Mouse (Mus musculus): ENCODE data around the gene BC035044.
"Not testable (repeated sequence)": the region's sequence is repeated elsewhere in the genome, so short reads cannot be mapped to it uniquely, and the experiment has no call there.

BC035044 gene

GRCm38 (mm10) chr6:128890948-128891355 is at the start of gene BC035044:
BC035044 (minus strand) TSS chr6:128891126.
- no peak for DNase-seq (ENCODE audit: low read depth, low spot score)

GRCm38 (mm10) chr6:128935889-128936665 is 45.2 kb upstream of the BC035044 start:
- not testable (repeated sequence) for DNase-seq (ENCODE audit: low read depth, low spot score)

GRCm38 (mm10) chr6:128934081-128934480 is 43.2 kb upstream of the BC035044 start, which contains the start of gene Clec2g:
Clec2g (plus strand) TSS chr6:128934381.
- DNase-seq (ENCODE audit: low read depth, low spot score): not testable (repeated sequence)

- DNase-seq (ENCODE audit: low read depth, low spot score): no peak
These were observed 42.1 kb upstream of the BC035044 start for GRCm38 (mm10) chr6:128933050-128933449.

GRCm38 (mm10) chr6:128917322-128917721 is 26.4 kb upstream of the BC035044 start:
- DNase-seq (ENCODE audit: low read depth, low spot score): no peak

GRCm38 (mm10) chr6:128913598-128914254 is 22.8 kb upstream of the BC035044 start:
- no peak for DNase-seq (ENCODE audit: low read depth, low spot score)

GRCm38 (mm10) chr6:128900796-128901552 is 10.0 kb upstream of the BC035044 start:
- DNase-seq (ENCODE audit: low read depth, low spot score): not testable (repeated sequence)

- no peak for DNase-seq (ENCODE audit: low read depth, low spot score)
These were observed 9.1 kb upstream of the BC035044 start for GRCm38 (mm10) chr6:128900044-128900443.

- no peak for DNase-seq (ENCODE audit: low read depth, low spot score)
These were observed 4.6 kb upstream of the BC035044 start for GRCm38 (mm10) chr6:128895404-128896001.

GRCm38 (mm10) chr6:128888834-128889233 is 2.1 kb downstream of the BC035044 start:
- DNase-seq (ENCODE audit: low read depth, low spot score): no peak

GRCm38 (mm10) chr6:128887091-128887790 is 3.7 kb downstream of the BC035044 start, which contains the start of gene Clec2i:
Clec2i (plus strand) TSS chr6:128887588.
- not testable (repeated sequence) for DNase-seq (ENCODE audit: low read depth, low spot score)

- no peak for DNase-seq (ENCODE audit: low read depth, low spot score)
These were observed 18.9 kb downstream of the BC035044 start for GRCm38 (mm10) chr6:128871910-128872610.

GRCm38 (mm10) chr6:128868861-128869260 is 22.1 kb downstream of the BC035044 start:
- DNase-seq (ENCODE audit: low read depth, low spot score): peak; percentile 69

- DNase-seq (ENCODE audit: low read depth, low spot score): no peak
These were observed 33.0 kb downstream of the BC035044 start for GRCm38 (mm10) chr6:128857976-128858375.

- DNase-seq (ENCODE audit: low read depth, low spot score): no peak
These were observed 34.7 kb downstream of the BC035044 start for GRCm38 (mm10) chr6:128856250-128856649.

GRCm38 (mm10) chr6:128855477-128855876 is 35.4 kb downstream of the BC035044 start:
- no peak for DNase-seq (ENCODE audit: low read depth, low spot score)

GRCm38 (mm10) chr6:128854895-128855294 is 36.0 kb downstream of the BC035044 start:
- no peak for DNase-seq (ENCODE audit: low read depth, low spot score)

- peak; percentile 88 for DNase-seq (ENCODE audit: low read depth, low spot score)
These were observed 36.7 kb downstream of the BC035044 start for GRCm38 (mm10) chr6:128854024-128854820.

- DNase-seq (ENCODE audit: low read depth, low spot score): no peak
These were observed 38.2 kb downstream of the BC035044 start for GRCm38 (mm10) chr6:128852766-128853165.
